Mouse (Mus musculus): ENCODE measurements around the gene Nckap5.

DNA sequence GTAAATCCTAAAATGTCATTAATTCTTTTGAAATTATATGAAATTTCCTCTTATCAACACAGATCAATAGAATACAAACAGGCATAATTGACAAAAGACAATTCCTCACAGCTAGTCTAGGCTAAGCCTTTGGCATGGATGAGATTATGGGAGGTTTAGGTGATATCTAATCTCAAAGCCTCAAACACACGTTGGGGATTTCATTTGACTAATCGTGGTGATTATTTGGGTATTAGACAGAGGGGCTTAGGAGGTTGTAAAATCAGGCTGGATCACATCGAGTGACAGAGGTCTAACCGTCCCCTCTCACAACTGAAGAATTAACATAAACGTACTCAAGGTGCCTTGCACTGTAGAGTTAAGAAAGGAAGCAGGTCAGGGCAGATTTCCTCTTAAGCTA, 674.8 kb downstream of the Nckap5 start:
- TF ChIP-seq CTCF (IDR thresholded peaks at IDR 0.05; ENCODE audit: low read depth) = no peak
- no peak for TF ChIP-seq EP300 (IDR thresholded peaks at IDR 0.05; ENCODE audit: low read depth)

Measured in liver, postnatal 0 days (tissue).